Mouse (Mus musculus) forebrain, embryonic 13.5 days (tissue): ENCODE results near the gene Clnk. TPM values are rescaled to one million over a fixed set of nuclear protein-coding genes. Genes with fewer than 3 reads are reported as not detected.
A peak's percentile ranks its signal among the peaks of the same experiment; 100 is the strongest.

Source experiments
- ATAC-seq: fragments of 200-750 bp; cut with Nextera tagmentation; 2 replicates; pipeline ENCODE4 v1.8.0; 2017
- H3K27ac ChIP-seq: fragments of 300-500 bp; sonication (generic); 2 replicates; pipeline ENCODE4 v1.5.1; 2015; ENCODE audit warnings: inconsistent platforms, mild to moderate bottlenecking, moderate library complexity
- H3K27me3 ChIP-seq: fragments of 300-500 bp; sonication (generic); 2 replicates; pipeline ENCODE4 v1.6.1; 2015; ENCODE audit warnings: mild to moderate bottlenecking, inconsistent platforms
- H3K36me3 ChIP-seq: fragments of 300-500 bp; sonication (generic); 2 replicates; pipeline ENCODE4 v1.6.1; 2015; ENCODE audit warnings: mild to moderate bottlenecking, inconsistent platforms; ENCODE audit not compliant: poor library complexity, severe bottlenecking
- H3K4me1 ChIP-seq: fragments of 300-500 bp; sonication (generic); 2 replicates; pipeline ENCODE4 v1.6.1; 2015; ENCODE audit warnings: inconsistent platforms
- H3K4me2 ChIP-seq: fragments of 300-500 bp; sonication (generic); 2 replicates; pipeline ENCODE4 v1.6.1; 2015; ENCODE audit warnings: inconsistent platforms, mild to moderate bottlenecking, moderate library complexity
- H3K4me3 ChIP-seq: fragments of 300-500 bp; sonication (generic); 2 replicates; pipeline ENCODE4 v1.5.1; 2015; ENCODE audit warnings: mild to moderate bottlenecking, inconsistent platforms
- H3K9ac ChIP-seq: fragments of 300-500 bp; sonication (generic); 2 replicates; pipeline ENCODE4 v1.6.1; 2015; ENCODE audit warnings: mild to moderate bottlenecking, inconsistent platforms
- H3K9me3 ChIP-seq: fragments of 300-500 bp; sonication (generic); replicated peaks from 2 replicates; pipeline ENCODE4 v1.6.1; 2016; ENCODE audit warnings: inconsistent platforms
- WGBS: fragments of 180-500 bp; shearing (Covaris S2); methylation state at CpG from one replicate; pipeline ENCODE4 v1.1.7; 2015; 5-methylcytosine and 5-hydroxymethylcytosine counted together
- polyA plus RNA-seq: library from polyadenylated mRNA; unstranded; fragments of >200 nt; fragmentation: Nextera tagmentation; extraction: Ambion mirVana; gene quantifications from 2 replicates; pipeline ENCODE4 v1.2.1, GENCODE M21; 2015

Gene Clnk
- polyA plus RNA-seq, 1 experiment from 2014 or later: 0.22 TPM

- no peaks in the 10 kb centered on the region for H3K27me3 ChIP-seq
- H3K36me3 ChIP-seq: no peaks in the 10 kb centered on the region
- no peak overlapping the region for H3K27ac ChIP-seq
- H3K9ac ChIP-seq: no peak overlapping the region
- no peak for ATAC-seq
- no peak overlapping the region for H3K4me2 ChIP-seq
- H3K4me3 ChIP-seq: no peak overlapping the region
- whole genome bisulfite sequencing: 88% methylated on average over 2 of the region's 2 CpGs
- H3K9me3 ChIP-seq: no peaks in the 10 kb centered on the region
- no peaks in the 10 kb centered on the region for H3K4me1 ChIP-seq
Measured at GRCm38 (mm10) chr5:38844312-38844711, 32.3 kb downstream of the Clnk start.

- H3K4me3 ChIP-seq: no peak overlapping the region
- H3K27ac ChIP-seq: no peak overlapping the region
- no peak overlapping the region for H3K4me2 ChIP-seq
- H3K9ac ChIP-seq: no peak overlapping the region
- H3K36me3 ChIP-seq: no peaks in the 10 kb centered on the region
- WGBS: 100% methylated on average over 1 of the region's 1 CpGs
- no peak for ATAC-seq
- H3K9me3 ChIP-seq: no peaks in the 10 kb centered on the region
- no peaks in the 10 kb centered on the region for H3K27me3 ChIP-seq
- H3K4me1 ChIP-seq: no peaks in the 10 kb centered on the region
Measured at GRCm38 (mm10) chr5:38839981-38840380, 36.6 kb downstream of the Clnk start.

GRCm38 (mm10) chr5:38827310-38827709 lies 49.3 kb downstream of the Clnk start:
- no peaks in the 10 kb centered on the region for H3K9me3 ChIP-seq
- no peak overlapping the region for H3K4me3 ChIP-seq
- H3K9ac ChIP-seq: no peak overlapping the region
- no peaks in the 10 kb centered on the region for H3K27me3 ChIP-seq
- ATAC-seq: no peak
- 89% methylated on average over 6 of the region's 6 CpGs for WGBS
- H3K27ac ChIP-seq: no peak overlapping the region
- no peaks in the 10 kb centered on the region for H3K36me3 ChIP-seq
- no peaks in the 10 kb centered on the region for H3K4me1 ChIP-seq
- H3K4me2 ChIP-seq: no peak overlapping the region

- Histone ChIP-seq H3K27me3 (no peaks in the 10 kb centered on the region), H3K4me3 (no peak overlapping the region), H3K36me3 (no peaks in the 10 kb centered on the region), H3K27ac (no peak overlapping the region), H3K9me3 (no peaks in the 10 kb centered on the region), H3K4me2 (no peak overlapping the region), H3K9ac (no peak overlapping the region), H3K4me1 (no peaks in the 10 kb centered on the region)
- ATAC-seq: no peak
- WGBS: 57% methylated on average over 5 of the region's 5 CpGs
Measured at GRCm38 (mm10) chr5:38826586-38826985, 50.0 kb downstream of the Clnk start.

GRCm38 (mm10) chr5:38824132-38824965 lies 52.3 kb downstream of the Clnk start:
- 65% methylated on average over 14 of the region's 14 CpGs for WGBS
- no peak overlapping the region for H3K4me2 ChIP-seq
- H3K4me3 ChIP-seq: no peak overlapping the region
- no peak overlapping the region for H3K9ac ChIP-seq
- H3K4me1 ChIP-seq: no peaks in the 10 kb centered on the region
- H3K27ac ChIP-seq: no peak overlapping the region
- no peaks in the 10 kb centered on the region for H3K27me3 ChIP-seq
- ATAC-seq: no peak
- no peaks in the 10 kb centered on the region for H3K9me3 ChIP-seq
- H3K36me3 ChIP-seq: no peaks in the 10 kb centered on the region

GRCm38 (mm10) chr5:38813391-38814109 lies 63.1 kb downstream of the Clnk start:
- ATAC-seq: peak; percentile 84
- Histone ChIP-seq H3K27ac (peak overlapping the region; percentile 76), H3K27me3 (no peaks in the 10 kb centered on the region), H3K36me3 (no peaks in the 10 kb centered on the region), H3K4me3 (no peak overlapping the region), H3K4me2 (peak overlapping the region; percentile 9; the same call in 1 of the 2 replicates), H3K9me3 (no peaks in the 10 kb centered on the region), H3K4me1 (peaks cover 35% of the 10 kb centered on the region), H3K9ac (no peak overlapping the region)
- WGBS: 27% methylated on average over 9 of the region's 9 CpGs

GRCm38 (mm10) chr5:38812916-38813315 lies 63.7 kb downstream of the Clnk start:
- Histone ChIP-seq H3K9ac (0 out of 2 replicates have a peak overlapping the region, but pooled peaks have one; percentile 32), H3K36me3 (no peaks in the 10 kb centered on the region), H3K27me3 (no peaks in the 10 kb centered on the region), H3K4me1 (peaks cover 35% of the 10 kb centered on the region), H3K27ac (peak overlapping the region; percentile 76), H3K4me3 (no peak overlapping the region), H3K4me2 (peak overlapping the region; percentile 9), H3K9me3 (no peaks in the 10 kb centered on the region)
- WGBS: 46% methylated on average over 7 of the region's 7 CpGs
- peak; percentile 17; the same call in 1 of the 2 replicates for ATAC-seq

GRCm38 (mm10) chr5:38812386-38812785 lies 64.2 kb downstream of the Clnk start:
- Histone ChIP-seq H3K27me3 (no peaks in the 10 kb centered on the region), H3K36me3 (no peaks in the 10 kb centered on the region), H3K4me2 (peak overlapping the region; percentile 9), H3K9me3 (no peaks in the 10 kb centered on the region), H3K4me1 (peaks cover 35% of the 10 kb centered on the region), H3K9ac (no peak overlapping the region), H3K27ac (peak overlapping the region; percentile 76), H3K4me3 (no peak overlapping the region)
- ATAC-seq: no peak
- WGBS: 20% methylated on average over 7 of the region's 7 CpGs

- Histone ChIP-seq H3K9me3 (no peaks in the 10 kb centered on the region), H3K27me3 (no peaks in the 10 kb centered on the region), H3K4me3 (no peak overlapping the region), H3K4me2 (no peak overlapping the region), H3K4me1 (peaks cover 12% of the 10 kb centered on the region), H3K27ac (no peak overlapping the region), H3K36me3 (no peaks in the 10 kb centered on the region), H3K9ac (no peak overlapping the region)
- 90% methylated on average over 7 of the region's 7 CpGs for WGBS
- ATAC-seq: no peak
Measured at GRCm38 (mm10) chr5:38798910-38799309, 77.7 kb downstream of the Clnk start.

- ATAC-seq: peak; percentile 37
- no peak overlapping the region for H3K27ac ChIP-seq
Measured at GRCm38 (mm10) chr5:38795139-38795538, 81.5 kb downstream of the Clnk start.

GRCm38 (mm10) chr5:38791116-38791515 lies 85.5 kb downstream of the Clnk start:
- ATAC-seq: no peak
- Histone ChIP-seq H3K27me3 (no peaks in the 10 kb centered on the region), H3K27ac (no peak overlapping the region), H3K4me2 (no peak overlapping the region), H3K4me1 (peaks cover 29% of the 10 kb centered on the region), H3K9me3 (no peaks in the 10 kb centered on the region), H3K4me3 (no peak overlapping the region), H3K36me3 (no peaks in the 10 kb centered on the region), H3K9ac (no peak overlapping the region)
- 83% methylated on average over 2 of the region's 2 CpGs for WGBS

More at GRCm38 (mm10) chr5:38795139-38795538, 81.5 kb downstream of the Clnk start:
- Histone ChIP-seq H3K36me3 (no peaks in the 10 kb centered on the region), H3K4me1 (peaks cover 12% of the 10 kb centered on the region), H3K4me3 (no peak overlapping the region), H3K4me2 (no peak overlapping the region), H3K9me3 (no peaks in the 10 kb centered on the region), H3K9ac (no peak overlapping the region), H3K27me3 (no peaks in the 10 kb centered on the region)
- WGBS: 52% methylated on average over 11 of the region's 11 CpGs

- no peaks in the 10 kb centered on the region for H3K9me3 ChIP-seq
- no peak for ATAC-seq
- H3K36me3 ChIP-seq: no peaks in the 10 kb centered on the region
- no peak overlapping the region for H3K27ac ChIP-seq
- no peak overlapping the region for H3K9ac ChIP-seq
- no peaks in the 10 kb centered on the region for H3K27me3 ChIP-seq
- 93% methylated on average over 5 of the region's 5 CpGs for WGBS
- H3K4me2 ChIP-seq: no peak overlapping the region
- peaks cover 18% of the 10 kb centered on the region for H3K4me1 ChIP-seq
- H3K4me3 ChIP-seq: no peak overlapping the region
Measured at GRCm38 (mm10) chr5:38788820-38789219, 87.8 kb downstream of the Clnk start.
